Mouse (Mus musculus): ENCODE measurements around the gene Traf2.

DNA sequence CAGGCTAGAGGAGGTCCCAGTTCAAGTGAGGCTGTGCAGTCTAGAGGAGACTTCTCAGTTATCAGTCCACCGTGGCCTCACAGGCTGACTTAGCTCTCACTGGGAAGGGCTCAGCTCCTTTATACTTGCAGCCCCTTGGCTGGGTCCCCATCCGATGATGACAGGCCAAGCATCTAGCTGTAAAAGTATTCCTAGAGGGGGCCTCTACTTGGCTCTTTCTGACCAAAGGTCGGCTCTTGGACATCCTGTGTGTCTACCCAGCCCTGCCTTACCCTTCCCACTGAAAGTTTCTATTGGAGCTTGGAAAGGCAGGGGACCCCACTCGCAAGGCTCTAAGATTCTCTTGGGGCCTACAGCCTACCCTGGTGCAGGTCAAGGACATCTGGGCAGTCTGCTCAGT is 24.5 kb upstream of the Traf2 start:
- TF ChIP-seq CTCF (IDR thresholded peaks at IDR 0.05; ENCODE audit: low read depth) (no peak), EP300 (IDR thresholded peaks at IDR 0.05; ENCODE audit: low read depth) (no peak)

Data from liver, postnatal 0 days (tissue).